Mouse (Mus musculus) MEL (cell line): ENCODE measurements around the gene Cadm3. TPM values are rescaled to one million over a fixed set of nuclear protein-coding genes. Genes with fewer than 3 reads are reported as not detected.
A peak's percentile ranks its signal among the peaks of the same experiment; 100 is the strongest.

Source experiments
- DNase-seq: peaks from one replicate; pipeline ENCODE4 v3.0.0; 2011; ENCODE audit warnings: low read depth, low spot score
- H3K27ac ChIP-seq: 2 replicates; pipeline ENCODE4 v1.5.1; 2012; ENCODE audit warnings: low read depth, mild to moderate bottlenecking, control low read depth, low read length, moderate library complexity; ENCODE audit not compliant: control insufficient read depth
- H3K27me3 ChIP-seq, 2 experiments: fragments of 150-350 bp in 1 of 2; sonication (generic) in 1 of 2; 2 replicates each; pipeline ENCODE4 v1.6.1; 2012; ENCODE audit warnings: low read length in 2 of 2, mild to moderate bottlenecking in 2 of 2, improper control_type of control experiment in 1 of 2, moderate library complexity in 1 of 2; ENCODE audit not compliant: insufficient read depth in 2 of 2, control insufficient read depth in 1 of 2
- H3K36me3 ChIP-seq, 2 experiments: 2 replicates each; pipeline ENCODE4 v1.6.1; 2012 to 2014; ENCODE audit warnings: low read length in 2 of 2, improper control_type of control experiment in 1 of 2, inconsistent platforms in 1 of 2, mild to moderate bottlenecking in 1 of 2; ENCODE audit not compliant: insufficient read depth in 2 of 2, control insufficient read depth in 1 of 2
- H3K4me1 ChIP-seq, 2 experiments: fragments of 150-350 bp in 1 of 2; sonication (generic) in 1 of 2; 2 replicates each; pipeline ENCODE4 v1.6.1; 2012; ENCODE audit warnings: low read length in 2 of 2, improper control_type of control experiment in 1 of 2, mild to moderate bottlenecking in 1 of 2; ENCODE audit not compliant: insufficient read depth in 2 of 2, control insufficient read depth in 1 of 2
- H3K4me3 ChIP-seq, 2 experiments: fragments of 150-350 bp in 1 of 2; sonication (generic) in 1 of 2; 2 replicates each; pipeline ENCODE4 v1.5.1; 2012; ENCODE audit warnings: low read depth in 2 of 2, low read length in 2 of 2, mild to moderate bottlenecking in 2 of 2, moderate library complexity in 2 of 2, control low read depth in 1 of 2, improper control_type of control experiment in 1 of 2; ENCODE audit not compliant: control insufficient read depth in 1 of 2, insufficient read depth in 1 of 2
- H3K79me2 ChIP-seq: 2 replicates; pipeline ENCODE4 v1.6.1; 2012; ENCODE audit warnings: mild to moderate bottlenecking, low read length, moderate library complexity; ENCODE audit not compliant: control insufficient read depth, poor library complexity, insufficient read depth
- H3K9ac ChIP-seq: 2 replicates; pipeline ENCODE4 v1.6.1; 2012; ENCODE audit warnings: low read depth, mild to moderate bottlenecking, control low read depth, low read length, moderate library complexity; ENCODE audit not compliant: control insufficient read depth, poor library complexity, severe bottlenecking
- H3K9me3 ChIP-seq: fragments of 150-350 bp; sonication (generic); replicated peaks from 2 replicates; pipeline ENCODE4 v1.6.1; 2012; ENCODE audit warnings: mild to moderate bottlenecking, low read length, improper control_type of control experiment, moderate library complexity; ENCODE audit not compliant: insufficient read depth
- CHD1 ChIP-seq: IDR thresholded peaks from 2 replicates; pipeline ENCODE4 v1.6.1; 2012; ENCODE audit warnings: low read depth, mild to moderate bottlenecking, inconsistent platforms, low read length, improper control_type of control experiment
- CHD2 ChIP-seq: IDR thresholded peaks from 2 replicates; pipeline ENCODE4 v1.6.1; 2011; ENCODE audit warnings: low read length, improper control_type of control experiment
- ELF1 ChIP-seq: IDR thresholded peaks from 2 replicates; pipeline ENCODE4 v1.6.1; 2014; ENCODE audit warnings: low read depth, mild to moderate bottlenecking, inconsistent platforms, low read length, improper control_type of control experiment, moderate library complexity
- EP300 ChIP-seq, 2 experiments: IDR thresholded peaks; 2 replicates each; pipeline ENCODE4 v1.6.1; 2011; ENCODE audit warnings: improper control_type of control experiment in 2 of 2, low read length in 2 of 2, low read depth in 1 of 2, mild to moderate bottlenecking in 1 of 2
- ETS1 ChIP-seq: IDR thresholded peaks from 2 replicates; pipeline ENCODE4 v1.6.1; 2012; ENCODE audit warnings: low read depth, mild to moderate bottlenecking, inconsistent platforms, low read length, improper control_type of control experiment, moderate library complexity
- GATA1 ChIP-seq: IDR thresholded peaks from 2 replicates; pipeline ENCODE4 v1.6.1; 2011; ENCODE audit warnings: low read depth, low read length, improper control_type of control experiment
- KAT2A ChIP-seq: conservative IDR thresholded peaks from 2 replicates; pipeline ENCODE4 v1.6.1; 2012; ENCODE audit warnings: low read depth, low read length, improper control_type of control experiment, inconsistent platforms
- MAFK ChIP-seq: IDR thresholded peaks from 2 replicates; pipeline ENCODE4 v1.6.1; 2011; ENCODE audit warnings: low read depth, mild to moderate bottlenecking, low read length, improper control_type of control experiment, borderline replicate concordance
- MAZ ChIP-seq: IDR thresholded peaks from 2 replicates; pipeline ENCODE4 v1.6.1; 2012; ENCODE audit warnings: low read depth, mild to moderate bottlenecking, inconsistent platforms, low read length, improper control_type of control experiment
- MEF2A ChIP-seq: IDR thresholded peaks from 2 replicates; pipeline ENCODE4 v1.6.1; 2014; ENCODE audit warnings: low read depth, mild to moderate bottlenecking, inconsistent platforms, low read length, improper control_type of control experiment; ENCODE audit not compliant: poor library complexity, insufficient replicate concordance, severe bottlenecking; ENCODE audit errors: extremely low read depth
- MXI1 ChIP-seq: IDR thresholded peaks from 2 replicates; pipeline ENCODE4 v1.6.1; 2011; ENCODE audit warnings: mild to moderate bottlenecking, low read depth, low read length, improper control_type of control experiment
- MYB ChIP-seq: IDR thresholded peaks from 2 replicates; pipeline ENCODE4 v1.6.1; 2011; ENCODE audit warnings: mild to moderate bottlenecking, low read depth, low read length, improper control_type of control experiment
- POLR2A ChIP-seq, 2 experiments: IDR thresholded peaks; 2 replicates each; pipeline ENCODE4 v1.6.1; 2011 to 2012; ENCODE audit warnings: low read length in 2 of 2, mild to moderate bottlenecking in 2 of 2, control low read depth in 1 of 2, improper control_type of control experiment in 1 of 2, low read depth in 1 of 2, moderate library complexity in 1 of 2; ENCODE audit not compliant: control insufficient read depth in 1 of 2, insufficient read depth in 1 of 2, poor library complexity in 1 of 2
- SIN3A ChIP-seq: IDR thresholded peaks from 2 replicates; pipeline ENCODE4 v1.6.1; 2012; ENCODE audit warnings: low read length, improper control_type of control experiment, inconsistent platforms
- SMC3 ChIP-seq: IDR thresholded peaks from 2 replicates; pipeline ENCODE4 v1.6.1; 2011; ENCODE audit warnings: low read depth, low read length, improper control_type of control experiment
- TAL1 ChIP-seq: IDR thresholded peaks from 2 replicates; pipeline ENCODE4 v1.6.1; 2012; ENCODE audit warnings: mild to moderate bottlenecking, inconsistent platforms, low read length, moderate library complexity, mixed read lengths
- TCF12 ChIP-seq: IDR thresholded peaks from 2 replicates; pipeline ENCODE4 v1.6.1; 2014; ENCODE audit warnings: low read depth, mild to moderate bottlenecking, inconsistent platforms, low read length, improper control_type of control experiment, moderate library complexity
- USF2 ChIP-seq, 2 experiments: IDR thresholded peaks; 2 replicates each; pipeline ENCODE4 v1.6.1; 2011 to 2012; ENCODE audit warnings: improper control_type of control experiment in 2 of 2, low read length in 2 of 2, borderline replicate concordance in 1 of 2, inconsistent platforms in 1 of 2, low read depth in 1 of 2, mild to moderate bottlenecking in 1 of 2; ENCODE audit not compliant: insufficient read depth in 1 of 2
- ZC3H11A ChIP-seq: IDR thresholded peaks from 2 replicates; pipeline ENCODE4 v1.6.1; 2012; ENCODE audit warnings: low read depth, mild to moderate bottlenecking, inconsistent platforms, low read length, improper control_type of control experiment
- ZMIZ1 ChIP-seq: IDR thresholded peaks from 2 replicates; pipeline ENCODE4 v1.6.1; 2012; ENCODE audit warnings: low read depth, mild to moderate bottlenecking, inconsistent platforms, low read length, improper control_type of control experiment, moderate library complexity
- polyA plus RNA-seq, 2 experiments: library from polyadenylated mRNA; stranded (reverse) in 1 of 2; unstranded in 1 of 2; fragments of >175 nt in 1 of 2; fragments of >200 nt in 1 of 2; gene quantifications; 2 replicates each; pipeline versions ENCODE4 v1.2.1 to v1.2.4; 2012; ENCODE audit warnings: low replicate concordance in 2 of 2, low read depth in 1 of 2; ENCODE audit not compliant: insufficient read length in 2 of 2, insufficient read depth in 1 of 2, missing spikeins in 1 of 2
- total RNA-seq: library from RNA; depleted of rRNA; stranded (reverse); fragments of 300-350 nt; gene quantifications from 2 replicates; pipeline ENCODE4 v1.2.3, GENCODE M21; 2012

The Cadm3 gene
- total and polyA plus RNA-seq, 3 experiments: 0.03 to 0.19 TPM; not detected in 1

- Histone ChIP-seq H3K9me3 (no peaks in the 10 kb centered on the region), H3K36me3 (peaks cover 0 to 17% of the 10 kb centered on the region in 2 experiments; a peak in 2 of 4 replicates), H3K79me2 (no peaks in the 10 kb centered on the region), H3K4me3 (no peak overlapping the region), H3K4me1 (peaks cover 9 to 40% of the 10 kb centered on the region in 2 experiments), H3K9ac (peak overlapping the region; percentile 6), H3K27me3 (no peaks in the 10 kb centered on the region), H3K27ac (no peak overlapping the region)
- no peak for DNase-seq
- no peak for TF ChIP-seq KAT2A
- no peak for TF ChIP-seq MAZ
- no peak for TF ChIP-seq MAFK
- TF ChIP-seq ZC3H11A: no peak
- no peak for TF ChIP-seq USF2 (IDR thresholded peaks at IDR 0.05; ENCODE audit: borderline replicate concordance in 1 of 2, insufficient read depth in 1 of 2, low read depth in 1 of 2, low read length in 2 of 2)
- TF ChIP-seq GATA1: no peak
- no peak for TF ChIP-seq ETS1
- TF ChIP-seq MYB: no peak
- TF ChIP-seq CHD1: no peak
- no peak for TF ChIP-seq MXI1
- no peak for TF ChIP-seq POLR2A (IDR thresholded peaks at IDR 0.05; ENCODE audit: control insufficient read depth in 1 of 2, insufficient read depth in 1 of 2, low read depth in 1 of 2, low read length in 2 of 2, poor library complexity in 1 of 2)
These were observed 31.6 kb downstream of the Cadm3 start for GRCm38 (mm10) chr1:173335903-173336302.

GRCm38 (mm10) chr1:173333312-173334253 lies 33.9 kb downstream of the Cadm3 start, which contains the start of gene Ackr1:
Ackr1 (minus strand) TSS chr1:173333750.
- Histone ChIP-seq H3K79me2 (no peaks in the 10 kb centered on the region), H3K9ac (peak within 1 kb of the TSS; percentile 8; the same call in 1 of the 2 replicates), H3K4me1 (peaks cover 12 to 47% of the 10 kb centered on the region in 2 experiments), H3K27ac (peak within 1 kb of the TSS; percentile 70), H3K9me3 (no peaks in the 10 kb centered on the region), H3K27me3 (no peaks in the 10 kb centered on the region), H3K4me3 (no peak within 1 kb of the TSS), H3K36me3 (peaks cover 0 to 26% of the 10 kb centered on the region in 2 experiments; a peak in 2 of 4 replicates)
- TF ChIP-seq SMC3: no peak
- TF ChIP-seq SIN3A: peak; percentile 16; the same call in 1 of the 2 replicates
- peak; percentile 29 for TF ChIP-seq GATA1
- TF ChIP-seq EP300 (IDR thresholded peaks at IDR 0.05; ENCODE audit: low read depth in 1 of 2, low read length in 2 of 2): peak; percentile 63 to 70
- no peak for TF ChIP-seq ELF1
- TF ChIP-seq MEF2A: no peak
- TF ChIP-seq ZMIZ1: no peak
- TF ChIP-seq ETS1: peak; percentile 65
- TF ChIP-seq TCF12: peak; percentile 84
- peak; percentile 87 for TF ChIP-seq TAL1
- TF ChIP-seq CHD2: no peak
- TF ChIP-seq MAZ: 0 out of 2 replicates have a peak, but pooled peaks have one; percentile 41
- peak; percentile 81 for DNase-seq
